ENCODE assay signal across 12 mouse cellular contexts in genomic region chr5:132114561-132115301, GRCm38 (mm10).
DNase-seq lines count a peak whose midpoint lies in the region; ATAC-seq and TF ChIP-seq lines count a peak whose summit lies in the region.
"Had no signal": no experiment of that assay in that cellular context is flagged by ENCODE, and none has a peak within 500 bp of the region (broad histone marks: within the 10 kb centered on the region; RNA-seq: fewer than 3 reads in every experiment).

No protein-coding gene starts in this region.

- H3K27ac ChIP-seq in heart, embryonic 12.5 days (ENCODE audit: poor library complexity, severe bottlenecking), result no peak overlapping the region
- no peak overlapping the region for H3K27ac ChIP-seq in liver, postnatal 0 days (ENCODE audit: low read depth)
- H3K27ac ChIP-seq in liver, embryonic 11.5 days (ENCODE audit: low read depth, low read length), result no peak overlapping the region
- H3K27ac ChIP-seq in intestine, embryonic 15.5 days, result no peak overlapping the region
- H3K27ac ChIP-seq: heart, embryonic 13.5 days; hindbrain, embryonic 14.5 days; limb, embryonic 12.5 days had no signal

- no peaks in the 10 kb centered on the region for H3K36me3 ChIP-seq in heart, embryonic 12.5 days
- H3K36me3 ChIP-seq in liver, postnatal 0 days (replicated peaks; ENCODE audit: insufficient read depth, low read length), result no peaks in the 10 kb centered on the region
- no peaks in the 10 kb centered on the region for H3K36me3 ChIP-seq in liver, embryonic 11.5 days (ENCODE audit: control insufficient read depth, insufficient read depth, low read length)
- H3K36me3 ChIP-seq in intestine, embryonic 15.5 days, result no peaks in the 10 kb centered on the region
- H3K36me3 ChIP-seq: heart, embryonic 13.5 days; limb, embryonic 12.5 days had no signal

- H3K27me3 ChIP-seq in heart, embryonic 12.5 days (replicated peaks), result no peaks in the 10 kb centered on the region
- no peaks in the 10 kb centered on the region for H3K27me3 ChIP-seq in liver, postnatal 0 days (ENCODE audit: insufficient read depth, low read length)
- no peaks in the 10 kb centered on the region for H3K27me3 ChIP-seq in liver, embryonic 11.5 days (replicated peaks; ENCODE audit: control insufficient read depth, insufficient read depth, low read length)
- no peaks in the 10 kb centered on the region for H3K27me3 ChIP-seq in intestine, embryonic 15.5 days (replicated peaks)
- H3K27me3 ChIP-seq: heart, embryonic 13.5 days; limb, embryonic 12.5 days had no signal

- TF ChIP-seq CTCF in liver, postnatal 0 days (IDR thresholded peaks at IDR 0.05; ENCODE audit: low read depth), result peak; percentile 45

- no peak overlapping the region for H3K4me2 ChIP-seq in heart, embryonic 12.5 days
- no peak overlapping the region for H3K4me2 ChIP-seq in liver, postnatal 0 days (ENCODE audit: low read depth, low read length)
- no peak overlapping the region for H3K4me2 ChIP-seq in liver, embryonic 11.5 days
- H3K4me2 ChIP-seq in intestine, embryonic 15.5 days (replicated peaks), result no peak overlapping the region
- H3K4me2 ChIP-seq: heart, embryonic 13.5 days; hindbrain, embryonic 14.5 days; limb, embryonic 12.5 days had no signal

- no peak overlapping the region for H3K9ac ChIP-seq in heart, embryonic 12.5 days
- no peak overlapping the region for H3K9ac ChIP-seq in liver, postnatal 0 days (replicated peaks)
- no peak overlapping the region for H3K9ac ChIP-seq in liver, embryonic 11.5 days (ENCODE audit: low read depth, low read length)
- H3K9ac ChIP-seq in intestine, embryonic 15.5 days, result no peak overlapping the region
- H3K9ac ChIP-seq: heart, embryonic 13.5 days; hindbrain, embryonic 14.5 days; limb, embryonic 12.5 days had no signal

- ATAC-seq in heart, embryonic 12.5 days (ENCODE audit: insufficient number of reproducible peaks, low FRiP score), result no peak
- no peak for ATAC-seq in liver, postnatal 0 days
- ATAC-seq in liver, embryonic 11.5 days (replicated peaks; ENCODE audit: low FRiP score), result no peak
- 0 out of 2 replicates have a peak, but pooled peaks have one; percentile 39 for ATAC-seq in intestine, embryonic 15.5 days

- WGBS in heart, embryonic 12.5 days, result 69% methylated on average over 8 of the region's 8 CpGs
- 65% methylated on average over 8 of the region's 8 CpGs for WGBS in liver, postnatal 0 days (ENCODE audit: insufficient replicate concordance)
- WGBS in liver, embryonic 11.5 days, result 68% methylated on average over 8 of the region's 8 CpGs
- WGBS in intestine, embryonic 15.5 days, result 68% methylated on average over 8 of the region's 8 CpGs

- H3K4me3 ChIP-seq in heart, embryonic 12.5 days, result no peak overlapping the region
- no peak overlapping the region for H3K4me3 ChIP-seq in liver, postnatal 0 days (ENCODE audit: low read depth, low read length)
- H3K4me3 ChIP-seq in liver, embryonic 11.5 days (ENCODE audit: low read depth, low read length), result no peak overlapping the region
- no peak overlapping the region for H3K4me3 ChIP-seq in intestine, embryonic 15.5 days (replicated peaks)
- H3K4me3 ChIP-seq: heart, embryonic 13.5 days; limb, embryonic 12.5 days had no signal

- DNase-seq in heart, adult 11 months, result peak; percentile 91
- no peak for DNase-seq in liver, postnatal 0 days
- DNase-seq in liver, embryonic 11.5 days (ENCODE audit: low spot score), result no peak
- peak; percentile 45 for DNase-seq in ES-CJ7 (ENCODE audit: low read depth, low spot score)
- no peak for DNase-seq in cerebellum, postnatal 4 days (ENCODE audit: low spot score in 2 of 2)
- no peak for DNase-seq in thymus, postnatal 10 days (ENCODE audit: low spot score in 2 of 2)
- DNase-seq: thymus, postnatal 25 days had no signal

- no peaks in the 10 kb centered on the region for H3K9me3 ChIP-seq in heart, embryonic 12.5 days (replicated peaks)
- no peaks in the 10 kb centered on the region for H3K9me3 ChIP-seq in liver, postnatal 0 days (ENCODE audit: low read length)
- H3K9me3 ChIP-seq in liver, embryonic 11.5 days (ENCODE audit: control insufficient read depth, low read length), result no peaks in the 10 kb centered on the region
- H3K9me3 ChIP-seq in intestine, embryonic 15.5 days, result no peaks in the 10 kb centered on the region
- H3K9me3 ChIP-seq: heart, embryonic 13.5 days; limb, embryonic 12.5 days had no signal

- H3K4me1 ChIP-seq in heart, embryonic 12.5 days (replicated peaks), result no peaks in the 10 kb centered on the region
- no peaks in the 10 kb centered on the region for H3K4me1 ChIP-seq in liver, postnatal 0 days (ENCODE audit: insufficient read depth)
- no peaks in the 10 kb centered on the region for H3K4me1 ChIP-seq in liver, embryonic 11.5 days (replicated peaks; ENCODE audit: control insufficient read depth, insufficient read depth, low read length)
- no peaks in the 10 kb centered on the region for H3K4me1 ChIP-seq in intestine, embryonic 15.5 days (replicated peaks)
- H3K4me1 ChIP-seq: heart, embryonic 13.5 days had no signal

- no peak for TF ChIP-seq EP300 in liver, postnatal 0 days (IDR thresholded peaks at IDR 0.05; ENCODE audit: low read depth)

Comparison
In these comparisons a context has a peak if more than half of its experiments do, and no peak if none do; other contexts are left out.
1. DNase-seq: peak in heart, adult 11 months (single experiment) and ES-CJ7 (single experiment); none in liver, postnatal 0 days (single experiment), liver, embryonic 11.5 days (single experiment), cerebellum, postnatal 4 days (0 of 2) and thymus, postnatal 10 days (0 of 2).